Mouse (Mus musculus): ENCODE measurements around the gene N4bp2. TPM values are rescaled to one million over a fixed set of nuclear protein-coding genes. Genes with fewer than 3 reads are reported as not detected.

N4bp2 gene
- total RNA-seq, 2 experiments from 2014 or later = 41.6 to 45.6 TPM

DNA sequence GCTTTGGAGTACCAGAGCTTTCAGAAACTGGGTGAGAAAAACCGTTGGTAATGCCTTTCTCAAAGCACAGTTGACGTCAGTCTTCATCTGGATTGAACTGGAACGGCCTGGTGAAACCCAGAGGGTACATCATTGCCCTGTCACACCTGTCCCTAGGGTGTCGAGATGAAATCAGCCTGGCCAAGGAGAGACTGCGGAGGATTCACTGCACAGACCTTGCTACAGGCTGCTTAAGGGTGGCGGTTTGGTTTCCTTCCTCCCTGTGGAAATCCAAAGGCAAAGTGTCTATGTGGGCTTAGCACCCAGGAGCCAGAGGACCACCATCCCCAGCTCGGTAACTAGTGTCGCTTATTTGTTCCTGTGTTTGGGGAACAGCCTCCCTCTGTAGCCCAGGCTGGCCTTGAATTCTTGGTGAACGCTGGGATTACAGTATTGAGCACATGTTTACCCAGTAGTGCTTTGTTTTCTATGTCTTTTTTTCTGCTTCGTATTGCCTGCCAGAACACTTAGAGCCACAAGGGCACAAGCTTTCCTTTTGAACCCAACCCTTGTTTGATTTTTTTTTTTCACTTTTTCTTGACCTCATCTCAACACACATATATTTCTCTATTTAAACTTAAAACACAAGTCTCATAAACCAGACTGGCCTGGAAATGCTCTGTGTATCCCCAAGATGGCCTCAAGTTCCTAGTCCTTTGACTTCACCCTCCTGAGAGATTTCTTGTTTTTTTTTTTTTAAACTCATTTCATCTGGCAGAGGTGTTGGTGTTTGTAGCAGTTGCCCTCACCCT lies 98.0 kb downstream of the N4bp2 start, which contains the start of gene Rhoh:
Gene Rhoh, plus strand, starts transcription at position 60 of the 791 bp plus-strand sequence.
- DNase-seq (ENCODE audit: low spot score in 2 of 2) = no peak

DNA sequence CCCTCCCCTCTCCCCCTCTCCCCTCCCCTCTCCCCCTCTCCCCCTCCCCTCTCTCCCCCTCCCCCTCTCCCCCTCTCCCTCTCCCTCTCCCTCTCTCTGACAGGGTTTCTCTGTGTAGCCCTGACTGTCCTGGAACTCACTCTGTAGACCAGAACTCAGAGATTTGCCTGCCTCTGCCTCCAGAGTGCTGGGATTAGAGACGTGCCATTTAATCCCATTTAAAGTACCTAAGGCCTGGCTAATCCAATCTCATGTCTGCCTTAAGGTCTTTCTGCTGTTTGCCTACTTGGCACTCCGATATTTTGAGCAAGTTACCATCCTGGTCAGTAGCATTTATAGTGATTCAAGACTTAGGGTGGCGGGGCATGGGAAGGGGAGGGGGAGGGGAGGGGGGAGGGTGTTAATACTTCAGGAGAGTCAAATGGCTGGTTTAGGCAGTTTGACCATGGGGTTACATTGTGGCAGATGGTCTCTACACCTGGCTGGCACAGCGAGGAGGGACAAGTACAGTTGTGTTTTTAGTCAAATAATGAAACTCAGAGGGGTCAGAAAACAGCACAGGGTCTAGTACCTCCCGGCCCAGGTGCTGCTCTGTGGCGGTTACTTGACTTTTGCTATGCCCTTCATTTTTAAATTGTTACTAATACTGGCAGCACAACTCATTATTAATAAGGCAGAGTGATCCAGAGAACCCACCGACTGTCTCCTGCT lies 99.1 kb downstream of the N4bp2 start:
- DNase-seq (ENCODE audit: low spot score in 2 of 2) = no peak

DNA sequence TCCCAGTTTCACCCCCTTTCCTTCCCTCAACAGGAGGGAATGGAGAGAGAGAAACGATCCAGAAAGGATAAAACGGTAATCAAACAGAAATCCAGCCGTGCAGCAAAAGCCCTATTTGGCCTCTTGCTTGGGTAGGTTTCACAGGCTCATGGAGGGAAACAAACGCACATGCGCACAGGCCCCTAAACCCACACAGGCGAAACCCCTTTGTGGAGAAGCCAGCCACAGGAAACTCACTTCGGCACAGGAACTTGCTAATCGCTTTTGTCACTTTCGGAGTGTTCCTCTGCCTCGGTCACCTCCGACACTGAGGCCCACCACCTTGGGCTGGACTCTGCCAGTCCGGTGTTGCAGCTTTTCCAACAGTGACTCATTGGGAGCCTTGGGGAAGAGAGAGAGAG lies 100.0 kb downstream of the N4bp2 start:
- DNase-seq (ENCODE audit: low spot score in 2 of 2) = no peak

DNA sequence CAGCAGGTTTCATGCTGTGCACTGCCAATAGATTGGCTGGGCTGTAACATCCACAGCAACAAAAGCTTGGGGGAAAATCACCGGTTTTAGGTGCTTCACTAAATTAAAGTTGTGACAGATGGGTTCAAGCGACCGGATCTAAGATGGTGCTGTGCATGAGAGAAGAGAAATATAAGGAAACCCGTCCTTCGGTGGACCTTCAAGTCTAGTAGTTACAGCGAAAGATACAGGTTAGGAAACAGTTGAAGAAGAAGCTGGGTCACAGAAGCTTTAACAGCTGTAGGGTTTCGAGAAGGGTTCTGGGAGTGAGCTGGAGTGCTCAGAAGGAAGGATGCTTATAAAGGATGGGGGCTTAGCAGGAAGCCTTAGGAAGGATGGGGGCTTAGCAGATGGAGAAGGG lies 101.2 kb downstream of the N4bp2 start:
- no peak for DNase-seq (ENCODE audit: low spot score in 2 of 2)

DNA sequence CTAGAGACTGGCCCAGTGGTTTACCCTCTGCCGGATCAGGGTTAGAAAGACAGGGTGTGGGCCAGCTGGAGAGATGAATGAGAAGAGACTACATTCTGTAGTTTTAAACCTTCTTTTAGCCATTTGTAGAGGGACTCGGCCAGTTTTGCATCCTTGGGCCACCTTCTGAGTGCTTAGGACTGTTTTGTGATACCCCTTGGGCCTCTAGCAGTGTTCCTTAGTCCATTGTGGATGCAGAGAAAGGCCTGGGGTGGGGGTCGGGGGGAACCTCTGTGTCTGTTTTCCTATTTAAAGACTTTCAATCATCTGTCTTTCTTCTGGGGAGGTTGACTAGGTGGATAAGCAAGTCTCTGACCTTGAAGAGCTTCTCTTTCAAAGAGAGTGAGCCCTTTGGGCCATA lies 101.6 kb downstream of the N4bp2 start:
- no peak for DNase-seq (ENCODE audit: low spot score in 2 of 2)

DNA sequence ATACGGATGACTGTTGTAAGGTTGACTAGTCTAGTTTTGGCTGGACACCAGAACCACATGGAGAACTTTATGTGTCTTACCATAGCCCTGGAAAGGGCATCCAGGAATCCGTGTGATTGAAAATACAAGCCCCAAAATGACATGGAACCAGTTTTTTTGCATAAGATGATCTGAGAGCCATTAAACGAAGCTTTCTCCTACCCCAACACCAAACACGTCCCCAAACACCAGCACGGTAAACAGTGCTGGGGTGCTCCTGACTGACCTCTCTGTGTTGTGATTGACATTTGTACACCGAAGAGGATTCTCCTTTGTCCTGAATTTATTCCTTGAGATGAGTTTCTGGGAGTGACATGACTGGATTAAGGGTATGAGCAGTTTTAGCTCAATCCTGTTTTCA lies 103.3 kb downstream of the N4bp2 start:
- no peak for DNase-seq (ENCODE audit: low spot score in 2 of 2)

DNA sequence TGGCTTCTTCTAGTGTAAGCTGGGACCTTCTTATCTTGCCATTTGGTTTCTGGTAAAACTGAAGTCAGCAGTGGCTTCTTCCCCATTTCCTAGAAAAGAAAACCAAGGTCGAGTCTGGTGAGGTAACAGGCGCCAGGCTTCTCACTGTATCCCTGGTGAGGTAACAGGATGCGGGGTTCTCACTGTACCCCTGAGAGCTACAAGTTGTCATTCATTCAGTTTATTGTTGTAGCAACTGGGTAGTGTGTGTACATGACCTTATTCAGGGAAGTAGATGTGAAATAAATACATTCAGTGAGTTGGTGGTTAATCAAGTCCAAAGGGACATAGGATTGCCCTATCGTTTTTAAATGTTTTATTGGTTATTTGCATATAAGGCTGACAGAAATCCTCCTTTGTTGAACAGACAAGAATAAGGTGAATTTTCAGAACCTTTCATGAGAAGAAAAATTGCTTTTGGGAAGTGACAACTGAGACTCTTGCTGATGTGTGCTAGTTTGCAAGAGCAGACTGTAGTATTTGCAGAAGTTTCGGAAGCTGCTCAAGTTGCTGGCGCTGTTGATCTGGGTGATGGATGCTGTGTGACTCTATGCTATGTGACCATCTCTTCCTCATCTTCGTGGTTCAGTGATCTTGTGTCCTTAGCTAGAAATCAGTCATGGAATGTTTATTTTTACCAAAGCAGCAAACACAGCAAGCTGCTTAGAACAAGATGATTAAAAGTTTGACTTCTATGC lies 104.2 kb downstream of the N4bp2 start:
- DNase-seq (ENCODE audit: low spot score in 2 of 2) = no peak

DNA sequence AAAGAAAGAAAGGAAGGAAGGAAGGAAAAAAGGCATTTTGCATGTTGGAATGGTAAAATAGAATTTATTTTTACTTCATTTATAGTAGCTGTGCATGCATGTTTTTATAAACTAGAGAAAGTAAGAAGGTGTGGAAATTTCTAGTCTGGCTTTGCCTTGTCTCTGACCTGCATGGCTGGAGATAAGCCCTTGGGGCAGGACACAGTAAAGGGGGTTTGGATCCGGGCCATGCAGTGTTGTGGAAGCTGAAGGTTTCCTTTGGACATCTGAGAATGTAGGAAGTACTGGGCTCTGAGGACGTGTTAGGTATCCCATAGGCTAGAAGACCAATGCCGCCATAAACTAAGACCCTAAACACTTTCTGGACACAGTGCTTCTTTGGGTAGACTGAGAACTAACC lies 105.1 kb downstream of the N4bp2 start:
- no peak for DNase-seq (ENCODE audit: low spot score in 2 of 2)

DNA sequence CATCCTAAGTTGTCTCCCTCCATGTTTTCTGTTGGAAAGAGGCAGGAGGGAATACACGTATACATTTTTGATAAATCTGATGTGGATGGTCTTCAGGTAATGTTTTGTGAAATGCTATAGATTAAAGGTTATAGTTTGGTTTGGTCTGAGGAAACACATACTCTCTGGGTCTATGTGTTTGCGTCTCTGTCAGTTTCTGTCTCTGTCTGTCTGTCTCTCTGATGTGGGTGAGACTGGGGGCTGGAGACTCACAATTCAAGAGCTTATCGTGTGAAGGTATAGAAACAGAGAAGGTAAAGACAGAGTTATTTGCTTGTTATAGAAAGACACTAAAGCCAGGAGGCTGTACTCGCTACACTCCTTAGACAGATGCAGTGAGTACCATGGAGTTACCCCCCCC lies 106.3 kb downstream of the N4bp2 start:
- DNase-seq (ENCODE audit: low spot score in 2 of 2) = no peak

DNA sequence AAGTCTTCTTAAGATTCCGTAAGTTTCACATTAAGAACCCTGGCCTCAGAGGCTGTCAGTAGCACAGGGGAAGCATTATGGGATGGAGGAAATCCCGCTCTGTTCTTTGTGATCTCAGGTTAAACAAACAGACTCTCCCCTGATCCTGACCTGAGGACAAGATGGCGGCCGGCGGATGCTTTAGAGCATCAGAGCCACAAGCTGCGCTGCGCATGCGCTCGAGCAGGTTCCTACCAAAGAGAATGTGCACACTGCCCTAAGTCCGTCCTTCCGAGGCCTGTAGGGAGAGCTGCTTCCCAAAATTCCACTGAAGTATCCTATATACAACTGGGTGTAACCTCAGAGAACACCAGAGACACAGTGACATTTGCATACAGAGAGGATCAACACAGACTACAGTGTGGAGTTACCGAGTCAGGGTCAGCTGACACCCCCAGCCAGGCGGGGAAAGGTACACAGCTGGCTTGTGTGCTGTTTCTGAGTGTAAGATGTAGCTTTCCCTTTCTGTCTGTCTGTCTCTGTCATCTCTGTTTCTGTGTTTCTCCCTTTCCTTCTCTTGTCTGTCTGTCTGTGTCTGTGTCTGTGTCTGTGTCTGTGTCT lies 108.1 kb downstream of the N4bp2 start:
- no peak for DNase-seq (ENCODE audit: low spot score in 2 of 2)

DNA sequence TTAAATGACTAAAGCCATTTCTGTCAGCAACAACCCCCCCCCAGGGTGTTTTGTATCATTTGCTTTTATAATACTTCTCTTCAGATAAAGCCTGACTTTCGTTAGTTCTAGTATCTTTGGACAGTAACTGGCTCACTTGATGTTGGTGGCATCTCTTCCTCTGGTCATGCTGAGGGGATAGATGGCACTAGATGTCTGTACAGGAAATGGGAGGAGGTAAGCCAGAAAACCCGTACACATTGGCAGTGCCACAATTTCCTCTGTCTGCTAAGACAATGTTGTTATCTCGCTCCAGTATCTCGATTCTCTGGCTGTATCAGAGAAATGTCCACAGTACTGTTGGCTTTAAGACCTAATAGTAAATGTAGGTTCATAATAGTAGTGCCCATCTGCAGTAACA lies 109.9 kb downstream of the N4bp2 start:
- no peak for DNase-seq (ENCODE audit: low spot score in 2 of 2)

DNA sequence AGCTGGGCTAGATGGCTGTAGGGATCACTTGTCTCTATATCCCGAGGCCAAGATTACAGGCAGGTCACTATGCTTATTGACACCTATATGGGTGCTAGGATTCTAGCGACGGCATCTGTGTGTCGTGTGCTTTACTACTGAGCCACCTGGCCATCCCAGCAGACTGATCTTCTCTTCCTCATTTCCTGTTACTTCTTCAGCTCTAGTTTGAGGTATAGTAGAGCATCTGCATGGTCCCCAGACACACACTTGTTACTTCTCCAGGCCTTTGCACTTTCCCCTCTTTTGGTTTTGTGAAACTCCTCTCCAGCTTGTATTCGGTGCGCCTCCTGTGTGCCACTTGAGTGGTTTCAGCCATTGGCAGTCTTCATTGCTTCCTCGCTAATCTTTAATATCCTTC lies 111.9 kb downstream of the N4bp2 start:
- no peak for DNase-seq (ENCODE audit: low spot score in 2 of 2)

DNA sequence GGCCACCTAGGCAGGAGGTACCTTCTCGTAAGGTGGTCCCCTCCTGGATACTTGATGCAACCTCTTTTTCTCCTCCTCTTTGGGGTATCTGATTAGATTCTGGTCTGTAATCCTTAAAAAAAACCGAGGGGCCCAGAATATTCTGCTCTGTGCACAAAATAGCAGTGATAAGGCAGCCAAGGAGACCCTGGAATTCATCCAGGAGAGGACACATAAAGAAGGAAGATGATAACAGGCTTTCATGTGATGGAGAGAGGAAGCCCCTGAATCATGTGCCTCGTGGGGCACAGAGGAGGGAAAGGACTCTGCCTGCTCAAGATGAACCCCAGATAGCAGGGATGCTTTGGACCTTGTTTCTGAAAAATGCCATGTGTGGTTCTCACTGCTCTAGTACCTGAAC lies 115.0 kb downstream of the N4bp2 start:
- no peak for DNase-seq (ENCODE audit: low spot score in 2 of 2)

Other genes with a start within 250 kb of the N4bp2 start
- 100 to 1,000 TPM; 115 to 117 TPM for gene Smim14, start 226.3 kb upstream of the N4bp2 start, total RNA-seq (2021)
- gene Ube2k, start 226.3 kb upstream of the N4bp2 start, total RNA-seq (2021) = 10 to 100 TPM; 84.9 to 85.8 TPM
- 100 to 1,000 TPM; 120 to 134 TPM for gene Pds5a, start 65.2 kb upstream of the N4bp2 start, total RNA-seq (2021)
- under 1 TPM; 0.59 to 0.76 TPM for gene Rhoh, start 97.7 kb downstream of the N4bp2 start, total RNA-seq (2021)
- gene Chrna9, start 171.4 kb downstream of the N4bp2 start, total RNA-seq (2021) = 1 to 10 TPM in 1 of 2 experiments, under 1 TPM in 1; 0.67 to 1.4 TPM
- under 1 TPM; 0.39 to 0.40 TPM for gene 9130230L23Rik, start 240.8 kb downstream of the N4bp2 start, total RNA-seq (2021)

Measured in adrenal gland, postnatal 4 days (tissue).